Mouse (Mus musculus) cerebellum, adult 9-10 months (tissue): ENCODE results near the gene Gm36210.

Source experiments
- DNase-seq: peaks from one replicate; pipeline ENCODE4 v3.0.0; 2022

Gene Gm36210

DNA sequence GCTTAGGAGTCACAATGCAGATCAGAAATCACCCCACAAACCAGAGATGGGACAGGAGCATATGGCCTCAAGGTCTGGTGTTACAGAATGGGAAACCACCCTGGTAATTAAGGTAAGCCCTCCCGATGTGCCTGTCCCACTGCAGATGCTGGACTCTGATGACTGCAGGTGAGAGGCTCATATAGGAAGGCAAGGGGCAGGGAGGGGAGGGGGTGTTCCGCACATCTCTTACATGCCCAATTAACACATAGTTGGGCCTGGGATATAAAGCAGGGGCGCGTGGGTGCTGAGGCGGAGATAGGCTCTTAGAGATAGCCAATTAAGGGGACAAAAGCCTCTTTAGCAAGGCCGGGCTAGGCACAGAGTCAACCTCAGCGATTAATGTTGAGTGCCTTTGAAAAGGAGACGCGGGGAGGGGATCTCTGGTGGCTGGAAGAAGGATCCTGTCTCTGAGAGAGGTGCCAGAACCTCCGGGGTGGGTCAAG lies at the start of gene Gm36210:
Gene Gm36210, minus strand, starts transcription at position 51 of the 485 bp plus-strand sequence.
- no peak for DNase-seq

DNA sequence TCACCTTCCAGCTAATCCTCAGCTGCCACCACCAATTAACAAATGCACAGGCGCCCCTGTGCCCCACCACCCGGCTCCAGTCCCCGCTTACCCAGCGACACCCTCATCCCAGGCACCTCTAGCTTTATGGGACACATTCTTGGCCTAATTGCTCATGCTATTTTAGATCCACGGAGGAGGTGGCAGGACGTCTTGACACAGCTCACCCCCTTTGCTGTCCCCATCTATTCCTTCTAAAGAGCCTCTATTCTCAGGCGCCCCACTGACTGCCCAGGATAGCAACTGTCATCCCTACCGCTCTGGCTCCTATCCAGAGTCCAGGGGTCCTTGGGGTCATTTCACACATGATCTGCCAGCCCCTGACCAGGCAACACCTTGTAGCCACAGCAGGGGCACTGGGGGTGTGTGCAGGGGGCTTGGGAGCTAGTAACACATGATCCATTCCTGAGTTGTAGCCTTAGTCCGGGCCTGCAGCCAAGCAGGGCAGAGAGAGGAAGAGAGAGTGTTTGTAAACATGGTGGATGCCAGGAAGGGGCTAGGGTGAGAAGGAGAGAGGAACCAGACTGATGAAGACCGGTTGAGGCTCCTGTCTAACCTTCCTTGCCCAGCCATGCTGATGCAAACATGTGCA lies 47.6 kb upstream of the Gm36210 start:
- no peak for DNase-seq

DNA sequence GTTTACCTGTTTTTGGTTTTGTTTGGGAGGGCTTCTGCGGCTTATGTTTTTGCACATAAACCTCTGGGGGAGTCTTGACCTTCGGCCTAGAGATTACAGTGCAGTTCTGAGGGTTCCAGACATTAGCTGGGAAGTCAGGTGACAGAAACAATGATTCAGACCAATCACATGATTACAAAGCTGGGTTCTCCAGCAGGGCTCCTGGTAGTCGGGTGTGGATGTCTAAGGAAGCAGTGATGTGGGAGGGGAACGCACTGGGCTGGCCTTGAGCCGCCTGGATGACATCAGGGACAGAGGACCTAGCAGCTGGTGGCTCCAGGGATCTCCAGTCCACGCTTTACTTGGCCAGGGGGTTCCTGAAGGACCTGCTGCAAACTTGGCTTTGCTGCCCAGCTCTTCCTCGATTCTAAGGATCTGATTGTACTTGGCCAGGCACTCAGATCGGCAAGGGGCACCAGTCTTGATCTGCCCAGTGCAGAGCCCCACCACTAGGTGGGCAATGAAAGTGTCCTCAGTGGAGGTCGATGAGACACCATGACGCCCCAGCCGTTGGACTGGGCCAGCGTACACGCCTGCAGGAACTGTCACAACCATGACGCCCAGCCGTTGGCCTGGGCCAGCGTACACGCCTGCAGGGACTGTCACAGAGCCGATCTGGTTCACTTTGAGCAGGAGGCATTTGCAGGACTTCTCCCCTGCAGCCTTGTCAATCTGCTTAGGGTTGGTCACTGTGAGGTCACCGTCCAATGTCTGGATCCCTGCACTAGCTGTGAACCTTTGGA lies 44.4 kb upstream of the Gm36210 start:
- DNase-seq: no peak

DNA sequence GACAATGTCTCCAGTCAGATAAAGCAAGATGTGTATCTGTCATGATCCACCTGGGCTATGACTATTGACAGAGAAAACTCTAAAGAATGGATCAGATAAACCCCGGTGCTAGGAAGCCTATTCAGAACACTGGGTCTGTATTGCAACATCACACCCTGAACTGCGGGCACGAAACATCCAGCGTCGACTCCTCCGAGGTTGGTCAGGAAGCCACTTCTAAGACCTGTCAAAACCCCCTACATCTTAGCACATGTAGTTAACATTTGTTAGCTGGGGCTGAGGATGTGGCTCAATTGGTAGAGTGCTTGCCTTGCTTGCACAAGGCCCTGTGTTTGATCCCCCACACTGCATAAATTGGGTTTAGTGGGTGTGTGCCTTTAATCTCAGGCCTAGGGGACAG lies 42.1 kb upstream of the Gm36210 start:
- no peak for DNase-seq

DNA sequence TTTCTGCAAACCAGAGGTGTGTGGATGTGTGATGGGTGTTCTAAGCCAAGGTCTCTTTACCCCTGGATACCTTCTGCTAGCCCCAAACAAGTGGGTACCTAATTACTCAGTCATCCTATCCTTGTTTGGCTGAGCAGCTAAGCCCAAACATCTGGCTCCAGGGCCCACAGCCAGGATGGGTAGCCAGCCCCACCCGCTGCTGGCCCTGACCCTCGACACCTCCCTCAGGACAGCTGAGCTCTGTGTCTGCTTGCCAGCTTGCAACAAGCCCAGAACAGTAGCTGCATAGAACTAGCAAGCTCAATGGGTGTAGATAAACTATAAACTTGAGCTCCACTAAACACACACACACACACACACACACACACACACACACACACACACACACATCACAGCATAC lies 41.5 kb upstream of the Gm36210 start:
- DNase-seq: no peak

DNA sequence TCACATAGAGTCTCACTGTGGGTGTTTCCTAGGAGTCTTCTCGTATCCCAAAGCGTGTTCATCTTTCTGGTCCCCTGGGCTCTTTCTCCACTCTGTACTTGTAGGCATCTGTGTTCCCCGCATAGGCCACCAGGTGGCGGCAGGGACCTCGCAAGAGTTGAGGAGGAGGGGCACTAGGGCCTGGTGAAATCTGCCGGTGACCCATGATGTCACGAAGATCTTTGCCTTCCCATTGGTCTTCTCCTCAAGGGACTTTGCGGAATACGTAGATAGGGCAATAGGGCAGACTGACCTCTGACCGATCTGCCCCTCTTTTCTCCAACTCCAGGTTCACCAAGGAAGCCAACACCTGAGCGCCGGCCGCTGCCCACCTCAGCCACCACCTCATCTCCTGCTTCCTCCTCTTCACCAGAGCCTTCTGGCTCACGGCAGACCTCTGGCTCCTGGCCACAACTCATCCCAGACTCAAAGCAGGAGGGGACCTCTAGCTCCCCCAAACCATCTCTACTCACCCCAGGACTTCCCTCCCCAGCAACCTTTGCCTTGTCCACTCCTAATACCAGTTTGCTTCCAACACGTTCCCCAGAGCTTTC lies 37.0 kb upstream of the Gm36210 start:
- peak; percentile 99 for DNase-seq

DNA sequence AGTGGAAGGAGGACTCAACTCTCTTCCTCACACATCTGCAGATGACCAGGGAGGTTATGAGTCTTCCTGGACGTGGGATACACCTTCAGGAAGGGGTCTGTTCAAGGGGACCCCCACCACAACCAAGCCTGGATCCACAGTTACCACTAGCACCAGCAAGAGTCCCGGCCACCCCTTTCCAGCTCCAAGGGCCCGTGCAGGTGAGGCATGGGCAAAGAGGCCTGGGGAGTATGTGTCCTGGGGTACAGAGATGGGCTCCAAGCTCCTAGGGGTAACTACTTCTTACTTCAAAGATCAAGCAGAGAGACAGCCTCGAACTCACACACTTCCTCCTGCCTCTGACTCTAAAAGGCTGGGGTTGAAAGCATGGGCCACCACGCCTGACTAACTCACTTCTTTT lies 36.4 kb upstream of the Gm36210 start:
- DNase-seq: no peak

DNA sequence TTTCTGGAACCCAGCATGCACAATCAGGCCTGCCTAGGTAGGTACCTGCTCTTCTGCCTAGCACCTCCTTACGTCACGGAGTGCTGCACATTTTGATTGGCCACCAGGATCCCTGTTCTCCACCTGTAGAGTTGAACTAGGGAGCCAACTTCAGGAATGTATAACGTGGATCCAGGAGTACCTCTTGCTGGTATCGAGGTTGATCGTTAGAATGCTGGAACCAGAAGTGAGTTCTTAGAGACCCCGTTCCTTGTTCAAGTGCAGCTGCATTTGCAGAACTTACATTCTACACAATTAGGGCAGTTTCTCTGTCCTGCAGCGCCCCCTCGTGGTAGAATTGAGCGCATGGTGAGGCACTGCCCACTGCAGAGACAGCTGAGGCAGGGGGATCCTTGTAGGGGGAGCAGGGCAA lies 33.8 kb upstream of the Gm36210 start:
- peak; percentile 88 for DNase-seq

DNA sequence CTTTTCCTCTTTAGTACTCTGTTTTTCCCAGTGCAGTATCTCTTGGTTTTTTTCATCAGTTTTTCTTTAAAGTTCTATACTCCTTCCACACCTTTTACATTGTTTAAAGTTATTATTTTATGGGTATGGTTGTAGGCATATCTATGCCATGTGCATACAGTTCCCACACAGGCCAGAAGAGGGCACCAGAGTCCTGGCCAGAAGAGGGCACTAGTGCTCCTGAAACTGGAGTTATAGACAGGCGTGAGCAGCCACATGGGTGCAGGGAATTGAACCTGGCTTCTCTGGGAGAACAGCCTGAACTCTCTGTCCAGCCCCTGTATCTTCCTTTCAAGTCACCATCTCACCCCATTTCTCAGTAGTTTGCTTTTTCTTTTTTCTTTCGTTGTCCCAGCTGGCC lies 32.1 kb upstream of the Gm36210 start:
- DNase-seq: peak; percentile 73

DNA sequence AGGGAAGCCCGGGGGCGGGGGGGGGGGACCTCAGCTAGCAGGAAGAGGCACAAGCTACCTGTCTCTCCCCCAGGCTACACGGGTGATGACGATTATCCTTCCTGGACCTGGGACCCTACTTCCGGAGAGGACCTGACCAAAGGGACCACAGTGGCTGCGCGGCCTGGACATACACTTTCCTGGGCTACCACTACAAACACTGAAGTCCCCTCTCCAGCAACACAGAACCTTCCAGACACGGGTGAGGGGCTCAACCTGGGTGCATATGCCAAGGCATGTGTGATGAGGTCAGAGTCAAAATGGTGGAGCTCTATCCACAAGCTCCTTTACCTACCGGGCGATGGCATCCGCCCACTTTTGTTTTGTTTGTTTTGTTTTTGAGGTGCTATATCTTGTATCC lies 31.1 kb upstream of the Gm36210 start:
- DNase-seq: no peak

DNA sequence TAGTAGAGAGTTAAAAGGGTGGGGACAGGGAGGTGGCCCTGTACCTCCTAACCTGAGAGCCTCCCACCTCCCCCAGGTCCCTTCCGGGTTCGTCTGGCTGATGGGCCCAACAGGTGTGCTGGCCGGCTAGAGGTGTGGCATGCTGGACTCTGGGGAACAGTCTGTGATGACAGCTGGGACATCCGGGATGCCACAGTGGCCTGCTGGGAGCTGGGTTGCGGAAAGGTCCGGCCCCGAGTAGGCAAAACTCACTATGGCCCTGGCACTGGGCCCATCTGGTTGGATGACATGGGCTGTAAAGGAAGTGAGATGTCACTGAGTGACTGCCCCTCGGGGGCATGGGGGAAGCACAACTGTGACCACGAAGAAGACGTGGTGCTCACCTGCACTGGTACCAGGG lies 30.5 kb upstream of the Gm36210 start:
- no peak for DNase-seq

DNA sequence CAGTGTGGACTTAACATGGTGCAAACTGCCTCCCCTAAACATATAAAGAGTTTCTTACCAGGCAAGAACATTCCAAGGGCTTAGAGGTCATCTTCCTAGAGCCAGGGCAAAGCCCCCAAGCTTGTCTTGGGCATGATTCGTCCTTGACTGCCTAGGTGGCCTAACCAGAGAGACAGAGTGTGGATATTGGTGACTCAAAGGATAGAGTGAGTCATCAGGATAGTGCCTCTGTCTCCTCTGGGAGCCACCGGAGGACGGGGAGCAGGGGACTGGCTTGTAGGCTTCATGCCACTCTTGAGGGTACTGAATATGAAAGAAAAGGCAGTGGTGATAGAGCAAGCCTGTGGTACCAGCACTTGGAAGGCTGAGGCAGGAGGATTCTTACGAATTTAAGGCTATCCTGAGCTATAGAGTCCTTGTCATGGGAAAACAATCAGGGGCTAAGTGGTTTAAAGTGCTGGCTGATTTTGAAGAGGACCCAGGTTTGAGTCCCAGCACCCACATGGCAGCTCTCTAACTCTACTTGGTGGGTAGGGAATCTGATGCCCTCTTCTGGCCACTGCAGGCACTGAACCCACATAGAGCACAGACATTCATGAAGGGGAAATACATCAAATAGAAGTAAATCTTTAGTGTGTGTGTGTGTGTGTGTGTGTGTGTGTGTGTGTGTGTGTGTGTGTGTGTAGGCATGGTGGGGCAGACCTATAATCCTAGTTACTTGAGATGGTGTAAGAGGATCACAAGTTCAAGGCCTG lies 28.0 kb upstream of the Gm36210 start:
- DNase-seq: no peak

DNA sequence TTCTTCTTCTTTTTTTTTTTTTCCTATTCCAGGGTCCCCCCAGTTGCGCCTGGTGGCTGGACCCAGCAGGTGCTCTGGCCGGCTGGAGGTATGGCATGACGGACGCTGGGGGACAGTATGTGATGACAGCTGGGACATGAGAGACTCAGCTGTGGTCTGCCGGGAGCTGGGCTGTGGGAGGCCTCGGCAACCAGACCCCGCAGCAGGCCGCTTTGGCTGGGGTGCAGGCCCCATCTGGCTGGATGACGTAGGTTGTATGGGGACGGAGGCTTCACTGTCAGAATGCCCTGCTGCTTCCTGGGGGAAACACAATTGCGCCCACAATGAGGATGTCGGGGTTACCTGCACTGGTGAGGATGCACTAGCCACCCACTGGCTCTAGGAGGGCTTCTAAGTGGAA lies 26.8 kb upstream of the Gm36210 start:
- DNase-seq: no peak

DNA sequence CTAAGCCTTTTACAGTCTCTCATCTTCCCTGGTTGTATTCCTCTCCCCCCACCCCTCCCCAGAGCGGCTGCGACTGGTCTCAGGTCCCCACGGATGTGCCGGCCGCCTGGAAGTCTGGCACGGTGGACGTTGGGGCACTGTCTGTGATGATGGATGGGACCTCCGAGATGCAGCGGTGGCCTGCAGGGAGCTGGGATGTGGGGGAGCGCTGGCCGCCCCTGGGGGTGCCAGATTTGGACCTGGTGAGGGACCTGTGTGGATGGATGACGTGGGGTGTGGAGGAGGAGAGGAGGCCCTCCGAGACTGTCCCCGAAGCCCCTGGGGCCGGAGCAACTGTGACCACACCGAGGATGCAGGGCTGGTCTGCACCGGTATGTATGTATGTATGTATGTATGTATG lies 22.0 kb upstream of the Gm36210 start:
- DNase-seq: no peak

DNA sequence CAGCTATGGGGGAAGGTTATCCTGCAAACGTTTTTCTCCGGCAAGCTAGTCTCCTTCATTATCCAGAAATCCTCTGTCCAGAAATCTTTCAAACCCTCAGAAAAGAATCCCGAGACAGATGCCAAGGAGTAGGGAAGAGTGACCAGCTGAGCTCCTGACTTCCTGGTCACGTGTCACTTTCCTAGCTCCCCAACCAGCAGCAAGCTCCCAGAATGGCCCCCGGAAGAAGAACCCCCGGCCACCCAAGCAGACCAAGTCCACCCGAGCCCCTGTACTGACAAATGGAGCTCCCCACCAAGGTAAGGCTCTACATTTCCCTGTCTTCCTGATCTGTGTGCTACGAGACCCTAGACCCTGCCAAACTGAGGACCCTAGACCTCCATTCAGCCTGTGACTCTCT lies 21.4 kb upstream of the Gm36210 start:
- no peak for DNase-seq

DNA sequence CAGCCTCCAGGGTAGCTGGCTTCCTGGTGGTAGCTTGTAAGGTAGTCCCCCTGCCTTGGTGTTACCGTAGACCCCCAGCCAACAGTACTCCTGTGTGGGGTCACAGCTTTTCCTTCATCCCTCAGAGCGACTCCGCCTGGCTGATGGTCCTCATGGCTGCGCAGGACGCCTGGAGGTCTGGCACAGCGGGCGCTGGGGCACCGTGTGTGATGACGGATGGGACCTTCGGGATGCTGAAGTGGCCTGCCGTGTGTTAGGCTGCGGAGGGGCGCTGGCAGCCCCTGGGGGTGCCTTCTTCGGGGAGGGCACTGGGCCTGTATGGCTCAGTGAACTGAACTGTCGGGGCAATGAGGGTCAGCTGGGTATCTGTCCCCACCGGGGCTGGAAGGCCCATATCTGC lies 20.5 kb upstream of the Gm36210 start:
- DNase-seq: no peak

DNA sequence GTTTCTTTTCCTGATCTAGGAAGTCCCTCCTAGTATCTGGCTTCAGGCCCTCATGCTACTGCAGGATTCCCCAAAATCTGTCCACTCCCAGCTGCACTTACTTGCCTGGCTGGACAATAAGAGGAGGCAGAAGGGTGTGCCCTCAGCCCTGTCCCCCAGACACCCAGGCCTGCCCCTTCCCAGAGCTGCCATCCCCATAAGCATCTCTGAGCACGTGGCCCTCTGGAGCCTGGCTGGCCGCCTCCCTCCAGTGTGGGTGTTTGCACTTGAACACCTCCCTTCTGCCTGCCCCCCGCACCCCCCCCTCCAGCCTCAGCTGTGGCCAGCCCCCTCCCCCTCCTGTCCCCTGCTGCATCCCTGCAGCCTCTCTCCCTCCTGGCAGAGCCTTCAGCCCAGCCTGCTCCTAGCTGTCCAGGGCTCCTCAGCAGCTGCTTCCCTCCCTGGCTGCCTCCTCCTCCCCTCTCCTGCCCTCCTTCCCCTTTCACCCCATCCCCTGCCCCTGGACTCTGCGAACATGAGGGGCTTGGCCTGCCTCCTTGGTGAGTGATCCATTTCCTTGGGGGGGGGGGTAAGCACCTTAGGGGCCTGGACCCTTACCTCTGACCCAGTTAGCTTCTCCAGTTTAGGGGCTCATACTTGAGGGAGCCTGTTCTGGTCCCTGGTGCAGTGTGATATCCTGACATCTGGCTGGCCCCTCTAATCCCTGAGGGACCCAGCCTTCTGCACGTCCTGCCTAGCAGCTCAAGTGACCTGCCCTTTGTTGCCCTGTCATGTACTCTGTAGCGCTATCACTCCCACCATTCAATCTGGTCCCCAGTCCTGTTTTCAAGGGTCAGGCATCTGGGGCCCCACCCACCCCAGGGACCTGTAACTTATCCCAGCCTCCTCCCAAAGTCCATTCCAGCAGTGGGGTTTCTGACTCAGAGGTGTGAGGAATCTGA lies 19.4 kb upstream of the Gm36210 start, which contains the start of gene Ssc5d:
Gene Ssc5d, plus strand, starts transcription at position 345 of the 941 bp plus-strand sequence.
- peak; percentile 39 for DNase-seq

DNA sequence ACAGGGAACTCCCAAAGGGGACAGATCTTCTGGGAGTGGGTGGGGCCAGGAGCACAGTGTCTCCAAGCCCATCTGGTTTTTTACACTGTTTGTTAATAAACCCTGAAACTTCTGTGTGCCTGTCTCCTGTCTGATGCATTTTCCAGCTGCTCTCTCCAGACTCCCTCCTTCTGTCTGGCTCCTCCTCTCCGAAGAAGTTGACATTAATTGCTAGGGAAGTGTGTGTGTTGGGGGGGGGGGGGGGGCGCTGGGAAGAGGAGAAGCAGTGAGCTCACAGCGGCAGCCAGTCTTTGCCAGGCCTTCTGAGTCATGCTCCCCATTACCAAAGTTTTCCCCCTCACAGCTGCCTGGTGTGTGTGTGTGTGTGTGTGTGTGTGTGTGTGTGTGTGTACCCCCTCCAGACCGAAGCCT lies 18.6 kb upstream of the Gm36210 start:
- peak; percentile 30 for DNase-seq

DNA sequence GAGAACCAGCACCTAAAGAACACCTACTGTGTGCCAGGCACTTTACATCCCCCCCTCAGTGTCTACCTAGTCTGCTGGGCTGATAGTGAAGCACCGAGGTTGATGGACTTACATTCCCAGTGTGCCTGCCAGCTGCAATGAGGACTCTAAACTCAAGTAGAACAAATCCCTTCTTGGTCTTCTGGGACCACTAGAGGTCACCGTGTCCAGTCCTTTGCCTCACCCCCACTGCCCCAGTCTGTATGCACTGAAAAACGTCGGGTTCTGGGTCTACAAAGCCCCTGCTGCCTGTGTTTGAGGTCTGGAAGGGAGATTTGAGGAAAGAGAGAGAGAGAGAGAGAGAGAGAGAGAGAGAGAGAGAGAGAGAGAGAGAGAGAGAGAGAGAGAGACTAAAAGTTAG lies 18.2 kb upstream of the Gm36210 start:
- DNase-seq: no peak

DNA sequence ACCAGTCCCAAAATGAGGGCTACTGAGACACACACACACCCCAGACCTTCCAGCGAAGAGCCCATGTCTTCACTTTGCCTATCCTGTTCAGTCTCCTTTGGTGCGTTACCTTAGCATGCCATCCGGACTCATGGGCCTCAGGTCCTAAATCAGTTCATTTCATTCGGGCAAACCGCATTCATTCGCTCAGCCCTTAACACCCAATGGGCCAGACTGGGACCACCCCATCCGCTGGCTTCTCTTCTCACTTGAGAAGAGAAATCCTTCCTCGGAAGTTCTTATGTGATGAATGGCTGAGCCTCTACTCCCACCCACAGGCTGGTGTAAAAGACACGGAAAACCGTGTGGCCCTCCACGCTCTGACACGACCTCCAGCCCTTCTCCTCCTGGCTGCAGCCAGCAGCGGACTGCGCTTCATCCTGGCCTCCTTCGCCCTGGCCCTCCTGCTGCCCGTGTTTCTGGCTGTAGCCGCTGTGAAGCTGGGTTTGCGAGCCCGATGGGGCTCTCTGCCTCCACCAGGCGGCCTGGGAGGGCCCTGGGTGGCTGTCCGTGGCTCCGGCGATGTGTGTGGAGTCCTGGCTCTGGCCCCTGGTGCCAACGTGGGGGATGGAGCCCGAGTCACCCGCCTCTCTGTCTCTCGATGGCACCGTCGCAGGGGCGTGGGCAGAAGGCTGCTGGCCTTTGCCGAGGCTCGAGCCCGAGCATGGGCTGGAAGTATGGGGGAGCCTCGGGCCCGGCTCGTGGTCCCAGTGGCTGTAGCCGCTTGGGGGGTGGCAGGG lies 17.5 kb upstream of the Gm36210 start:
- peak; percentile 76 for DNase-seq

DNA sequence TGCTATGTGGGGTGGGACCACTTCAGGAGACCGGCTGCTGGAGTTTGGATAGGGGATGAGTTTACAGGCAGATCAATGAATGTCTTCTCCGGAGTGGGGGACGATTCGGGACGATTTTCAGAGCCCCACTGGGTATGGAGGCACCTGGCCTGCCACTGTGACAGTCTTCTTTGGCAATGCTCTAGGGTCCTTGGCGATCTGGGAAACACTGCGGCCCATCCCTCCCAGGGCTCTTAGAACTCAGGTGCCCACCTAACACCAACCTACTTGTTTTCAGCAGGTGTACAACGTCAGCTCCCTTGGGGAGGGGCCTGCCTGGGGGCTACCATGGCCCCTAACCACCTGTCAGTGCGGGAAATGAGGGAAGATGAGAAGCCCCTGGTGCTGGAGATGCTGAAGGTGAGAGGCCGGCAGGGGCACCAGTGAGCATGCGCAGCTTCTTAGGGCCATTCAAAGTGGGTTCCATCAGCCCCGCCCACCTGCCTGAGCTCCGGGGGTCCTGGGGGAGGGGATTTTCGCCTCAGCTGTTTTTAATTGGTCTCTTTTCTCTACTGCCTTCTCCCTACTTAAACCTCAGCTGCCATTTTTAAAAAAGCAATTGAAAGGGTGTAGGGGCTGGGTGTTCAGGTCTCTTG lies 16.7 kb upstream of the Gm36210 start:
- DNase-seq: peak; percentile 90
